Mouse (Mus musculus) cerebral cortex, adult 2 months (tissue): Measurements from ENCODE around the gene Ivns1abp.

ENCODE experiments used
- WGBS: fragments of 180-500 bp; shearing (Covaris S2); methylation state at CpG from one replicate; pipeline ENCODE4 v1.1.7; 2018; 5-methylcytosine and 5-hydroxymethylcytosine counted together

Gene Ivns1abp

GRCm38 (mm10) chr1:151343571-151344282 lies 550 bp upstream of the Ivns1abp start:
- WGBS: 3% methylated on average over 17 of the region's 17 CpGs

- WGBS: under 1% methylated on average over 55 of the region's 55 CpGs
Measured at GRCm38 (mm10) chr1:151345109-151345862, 1.0 kb downstream of the Ivns1abp start.

- WGBS: 37% methylated on average over 6 of the region's 6 CpGs
Measured at GRCm38 (mm10) chr1:151346681-151347127, 2.4 kb downstream of the Ivns1abp start.

- WGBS: 66% methylated on average over 4 of the region's 4 CpGs
Measured at GRCm38 (mm10) chr1:151348293-151348692, 4.0 kb downstream of the Ivns1abp start.

- 87% methylated on average over 2 of the region's 2 CpGs for WGBS
Measured at GRCm38 (mm10) chr1:151352911-151353310, 8.6 kb downstream of the Ivns1abp start.

- WGBS: 94% methylated on average over 5 of the region's 5 CpGs
Measured at GRCm38 (mm10) chr1:151355994-151356393, 11.7 kb downstream of the Ivns1abp start.

- 73% methylated on average over 3 of the region's 3 CpGs for WGBS
Measured at GRCm38 (mm10) chr1:151359374-151359773, 15.1 kb downstream of the Ivns1abp start.

- 91% methylated on average over 8 of the region's 8 CpGs for WGBS
Measured at GRCm38 (mm10) chr1:151366944-151367605, 22.8 kb downstream of the Ivns1abp start.

- WGBS: 91% methylated on average over 5 of the region's 5 CpGs
Measured at GRCm38 (mm10) chr1:151367721-151368324, 23.5 kb downstream of the Ivns1abp start.

- 96% methylated on average over 3 of the region's 3 CpGs for WGBS
Measured at GRCm38 (mm10) chr1:151368444-151368843, 24.2 kb downstream of the Ivns1abp start.

- 78% methylated on average over 3 of the region's 3 CpGs for WGBS
Measured at GRCm38 (mm10) chr1:151370573-151370972, 26.3 kb downstream of the Ivns1abp start.

GRCm38 (mm10) chr1:151371543-151371942 lies 27.3 kb downstream of the Ivns1abp start:
- 69% methylated on average over 5 of the region's 5 CpGs for WGBS

GRCm38 (mm10) chr1:151372823-151373222 lies 28.5 kb downstream of the Ivns1abp start:
- WGBS: 94% methylated on average over 1 of the region's 1 CpGs

- WGBS: 95% methylated on average over 3 of the region's 3 CpGs
Measured at GRCm38 (mm10) chr1:151377353-151377752, 33.1 kb downstream of the Ivns1abp start.

- 98% methylated on average over 1 of the region's 1 CpGs for WGBS
Measured at GRCm38 (mm10) chr1:151390029-151390428, 45.8 kb downstream of the Ivns1abp start.

GRCm38 (mm10) chr1:151409827-151410226 lies 65.5 kb downstream of the Ivns1abp start:
- 56% methylated on average over 3 of the region's 3 CpGs for WGBS
